Mouse (Mus musculus) testis, adult 2 months (tissue): ENCODE data around the gene Pip4k2a. TPM values are rescaled to one million over a fixed set of nuclear protein-coding genes. Genes with fewer than 3 reads are reported as not detected.

Source experiments
- H3K27ac ChIP-seq: fragments of 200-500 bp; 2 replicates; pipeline ENCODE4 v1.5.1; 2012; ENCODE audit warnings: low read depth, low read length; ENCODE audit not compliant: control insufficient read depth, insufficient read depth
- H3K27me3 ChIP-seq: fragments of 200-500 bp; 2 replicates; pipeline ENCODE4 v1.6.1; 2012; ENCODE audit warnings: mild to moderate bottlenecking, low read length, moderate library complexity; ENCODE audit not compliant: control insufficient read depth, insufficient read depth
- H3K36me3 ChIP-seq: fragments of 200-500 bp; 2 replicates; pipeline ENCODE4 v1.6.1; 2012; ENCODE audit warnings: mild to moderate bottlenecking, low read length; ENCODE audit not compliant: control insufficient read depth, insufficient read depth
- H3K4me1 ChIP-seq: fragments of 200-500 bp; 2 replicates; pipeline ENCODE4 v1.6.1; 2012; ENCODE audit warnings: low read length; ENCODE audit not compliant: control insufficient read depth, insufficient read depth
- H3K4me3 ChIP-seq: fragments of 200-500 bp; 2 replicates; pipeline ENCODE4 v1.5.1; 2012; ENCODE audit warnings: low read depth, mild to moderate bottlenecking, low read length, moderate library complexity, mixed read lengths; ENCODE audit not compliant: control insufficient read depth
- CTCF ChIP-seq: fragments of 200-500 bp; IDR thresholded peaks from 2 replicates; pipeline ENCODE4 v1.5.1; 2012; ENCODE audit warnings: low read depth, mild to moderate bottlenecking, inconsistent platforms, low read length, moderate library complexity; ENCODE audit not compliant: control insufficient read depth, insufficient read depth, insufficient replicate concordance
- POLR2A ChIP-seq: fragments of 200-500 bp; IDR thresholded peaks from 2 replicates; pipeline ENCODE4 v1.6.1; 2012; ENCODE audit warnings: low read depth, mild to moderate bottlenecking, inconsistent platforms, low read length, moderate library complexity; ENCODE audit not compliant: control insufficient read depth
- polyA plus RNA-seq: library from polyadenylated mRNA; depleted of rRNA; stranded (reverse); fragments of >200 nt; gene quantifications from 2 replicates; pipeline ENCODE4 v1.2.3, GENCODE M21; 2012; rRNA removed

The Pip4k2a gene
- polyA plus RNA-seq, 1 experiment = 1.3 TPM

- H3K27ac ChIP-seq = no peak overlapping the region
- H3K36me3 ChIP-seq = no peaks in the 10 kb centered on the region
- H3K27me3 ChIP-seq = peaks cover 6% of the 10 kb centered on the region
- peaks cover 14% of the 10 kb centered on the region for H3K4me1 ChIP-seq
- peak overlapping the region; percentile 32; the same call in 1 of the 2 replicates for H3K4me3 ChIP-seq
- TF ChIP-seq POLR2A (no peak), CTCF (no peak)
Observed at GRCm38 (mm10) chr2:18797776-18798175, 200.2 kb downstream of the Pip4k2a start.

GRCm38 (mm10) chr2:18794261-18794660 lies 203.7 kb downstream of the Pip4k2a start:
- Histone ChIP-seq H3K36me3 (no peaks in the 10 kb centered on the region), H3K4me1 (no peaks in the 10 kb centered on the region), H3K4me3 (no peak overlapping the region), H3K27me3 (no peaks in the 10 kb centered on the region), H3K27ac (no peak overlapping the region)
- TF ChIP-seq CTCF = no peak
- no peak for TF ChIP-seq POLR2A

Other genes starting within 250 kb of the Pip4k2a start
- 3.2 and 4.2 TPM in 2 replicates for gene 4930426L09Rik, start 217 bp upstream of the Pip4k2a start, polyA plus RNA-seq
- 34.7 and 41.3 TPM in 2 replicates for gene Armc3, start 201.2 kb upstream of the Pip4k2a start, polyA plus RNA-seq